7 mouse cellular contexts compared by ENCODE assay signal in genomic region chr4:65605151-65605702, GRCm38 (mm10). TPM values are rescaled to one million over a fixed set of nuclear protein-coding genes. Genes with fewer than 3 reads are reported as not detected.
DNase-seq lines count a peak whose midpoint lies in the region; ATAC-seq and TF ChIP-seq lines count a peak whose summit lies in the region.

No protein-coding gene starts in this region.

- TF ChIP-seq POLR2A in liver, adult 2 months (IDR thresholded peaks at IDR 0.05; ENCODE audit: extremely low read depth, insufficient read depth, low read length) = no peak
- no peak for TF ChIP-seq POLR2A in bone marrow, adult 2 months (IDR thresholded peaks at IDR 0.05; ENCODE audit: borderline replicate concordance, control insufficient read depth, low read depth, low read length)

- H3K9me3 ChIP-seq in forebrain, embryonic 14.5 days (replicated peaks; ENCODE audit: control insufficient read depth, low read length) = no peaks in the 10 kb centered on the region
- H3K9me3 ChIP-seq in liver, embryonic 15.5 days (replicated peaks) = no peaks in the 10 kb centered on the region
- H3K9me3 ChIP-seq in stomach, embryonic 16.5 days (replicated peaks; ENCODE audit: control insufficient read depth, low read length) = no peaks in the 10 kb centered on the region

- WGBS in liver, adult 2 months = under 1% methylated on average over 21 of the region's 21 CpGs
- WGBS in bone marrow, adult 2 months = under 1% methylated on average over 21 of the region's 21 CpGs
- WGBS in forebrain, embryonic 14.5 days = under 1% methylated on average over 21 of the region's 21 CpGs
- WGBS in liver, embryonic 15.5 days (ENCODE audit: insufficient replicate concordance) = under 1% methylated on average over 21 of the region's 21 CpGs
- WGBS in stomach, embryonic 16.5 days = 1% methylated on average over 21 of the region's 21 CpGs

- peak overlapping the region; percentile 67 for H3K4me2 ChIP-seq in forebrain, embryonic 14.5 days (ENCODE audit: low read length)
- peak overlapping the region; percentile 78 for H3K4me2 ChIP-seq in liver, embryonic 15.5 days
- H3K4me2 ChIP-seq in stomach, embryonic 16.5 days (ENCODE audit: low read depth, low read length) = peak overlapping the region; percentile 85

- H3K9ac ChIP-seq in liver, adult 2 months (ENCODE audit: low read depth, low read length) = peak overlapping the region; percentile 79
- H3K9ac ChIP-seq in forebrain, embryonic 14.5 days (ENCODE audit: low read length) = peak overlapping the region; percentile 84
- peak overlapping the region; percentile 56 for H3K9ac ChIP-seq in liver, embryonic 15.5 days
- peak overlapping the region; percentile 84 for H3K9ac ChIP-seq in stomach, embryonic 16.5 days (ENCODE audit: low read length)

- H3K27me3 ChIP-seq in liver, adult 2 months (ENCODE audit: control insufficient read depth, insufficient read depth, low read length) = no peaks in the 10 kb centered on the region
- H3K27me3 ChIP-seq in forebrain, embryonic 14.5 days (replicated peaks; ENCODE audit: control insufficient read depth, insufficient read depth, low read length) = no peaks in the 10 kb centered on the region
- no peaks in the 10 kb centered on the region for H3K27me3 ChIP-seq in liver, embryonic 15.5 days
- H3K27me3 ChIP-seq in stomach, embryonic 16.5 days (ENCODE audit: control insufficient read depth, insufficient read depth, low read length) = no peaks in the 10 kb centered on the region

- no peak for TF ChIP-seq CTCF in liver, adult 2 months (IDR thresholded peaks at IDR 0.05; ENCODE audit: low read depth, low read length)
- no peak for TF ChIP-seq CTCF in bone marrow, adult 2 months (IDR thresholded peaks at IDR 0.05; ENCODE audit: control insufficient read depth, insufficient read depth, low read length)

- no peak for DNase-seq in liver, adult 2 months (ENCODE audit: extremely low read depth, low read depth, low spot score)
- DNase-seq in liver = no peak
- DNase-seq in forebrain, embryonic 14.5 days (ENCODE audit: low spot score) = no peak
- DNase-seq in spleen, postnatal 10 days (ENCODE audit: low spot score in 2 of 2) = no peak

- H3K4me1 ChIP-seq in liver, adult 2 months (ENCODE audit: control insufficient read depth, insufficient read depth, low read length) = peaks cover 6% of the 10 kb centered on the region
- H3K4me1 ChIP-seq in bone marrow, adult 2 months (ENCODE audit: control insufficient read depth, insufficient read depth, low read length) = no peaks in the 10 kb centered on the region; the same call in 1 of the 2 replicates
- H3K4me1 ChIP-seq in forebrain, embryonic 14.5 days (ENCODE audit: control insufficient read depth, insufficient read depth, low read length) = peaks cover 12% of the 10 kb centered on the region
- H3K4me1 ChIP-seq in liver, embryonic 15.5 days (replicated peaks) = peaks cover 34% of the 10 kb centered on the region
- H3K4me1 ChIP-seq in stomach, embryonic 16.5 days (ENCODE audit: control insufficient read depth, insufficient read depth, low read length) = peaks cover 12% of the 10 kb centered on the region

- H3K27ac ChIP-seq in liver, adult 2 months (replicated peaks; ENCODE audit: insufficient read depth, low read depth, low read length) = no peak overlapping the region
- no peak overlapping the region for H3K27ac ChIP-seq in bone marrow, adult 2 months (ENCODE audit: control insufficient read depth, insufficient read depth, low read depth, low read length, poor library complexity)
- H3K27ac ChIP-seq in forebrain, embryonic 14.5 days (ENCODE audit: low read depth, low read length) = peak overlapping the region; percentile 52; the same call in 1 of the 2 replicates
- no peak overlapping the region for H3K27ac ChIP-seq in liver, embryonic 15.5 days (replicated peaks)
- H3K27ac ChIP-seq in stomach, embryonic 16.5 days (ENCODE audit: low read length) = 0 out of 2 replicates have a peak overlapping the region, but pooled peaks have one; percentile 22

- H3K36me3 ChIP-seq in liver, adult 2 months (ENCODE audit: control insufficient read depth, insufficient read depth, low read length) = no peaks in the 10 kb centered on the region
- no peaks in the 10 kb centered on the region for H3K36me3 ChIP-seq in forebrain, embryonic 14.5 days (ENCODE audit: control insufficient read depth, insufficient read depth, low read length)
- H3K36me3 ChIP-seq in liver, embryonic 15.5 days (replicated peaks) = no peaks in the 10 kb centered on the region
- H3K36me3 ChIP-seq in stomach, embryonic 16.5 days (ENCODE audit: control insufficient read depth, insufficient read depth, low read length) = no peaks in the 10 kb centered on the region

- H3K4me3 ChIP-seq in liver, adult 2 months (ENCODE audit: insufficient read depth, low read depth, low read length) = peak overlapping the region; percentile 77
- peak overlapping the region; percentile 89 for H3K4me3 ChIP-seq in bone marrow, adult 2 months (replicated peaks; ENCODE audit: control insufficient read depth, low read depth, low read length)
- H3K4me3 ChIP-seq in forebrain, embryonic 14.5 days (ENCODE audit: low read depth, low read length) = peak overlapping the region; percentile 73
- peak overlapping the region; percentile 69 for H3K4me3 ChIP-seq in liver, embryonic 15.5 days (replicated peaks)
- peak overlapping the region; percentile 80 for H3K4me3 ChIP-seq in stomach, embryonic 16.5 days (replicated peaks; ENCODE audit: low read length)

- H3K79me2 ChIP-seq in liver, adult 2 months (ENCODE audit: control insufficient read depth, insufficient read depth, low read length) = peaks cover 8% of the 10 kb centered on the region; the same call in 1 of the 2 replicates

- ATAC-seq in forebrain, embryonic 14.5 days = peak; percentile 89
- peak; percentile 42 for ATAC-seq in liver, embryonic 15.5 days (ENCODE audit: insufficient read depth)
- peak; percentile 66 for ATAC-seq in stomach, embryonic 16.5 days (ENCODE audit: insufficient read depth, low FRiP score)

RNA-seq across cellular contexts. Expression of gene Trim32, which starts 0.4 kb away (rescaled TPM):
- total RNA-seq in liver, adult 2 months (2014; rRNA removed) = 3.0 and 4.8 TPM in 2 replicates
- 8.1 and 8.8 TPM in 2 replicates for polyA plus RNA-seq in liver, adult 2 months (2012; rRNA removed)
- 0.92 and 1.6 TPM in 2 replicates for polyA plus RNA-seq in bone marrow, adult 2 months (2011; ENCODE audit: insufficient read depth, insufficient read length, low replicate concordance, missing spikeins)
- polyA plus RNA-seq in forebrain, embryonic 14.5 days (2014; fragmentation: Nextera tagmentation; extraction: Ambion mirVana) = 122 and 159 TPM in 2 replicates
- polyA plus RNA-seq in liver, embryonic 15.5 days (2015; fragmentation: Nextera tagmentation; extraction: Ambion mirVana) = 6.0 and 6.1 TPM in 2 replicates
- polyA plus RNA-seq in stomach, embryonic 16.5 days (2015; fragmentation: Nextera tagmentation; extraction: Ambion mirVana) = 41.2 TPM in 2 replicates

Comparison
In these comparisons a context has a peak if more than half of its experiments do, and no peak if none do; other contexts are left out.
1. H3K27ac ChIP-seq: peak in forebrain, embryonic 14.5 days (single experiment) and stomach, embryonic 16.5 days (single experiment); none in liver, adult 2 months (single experiment), bone marrow, adult 2 months (single experiment) and liver, embryonic 15.5 days (single experiment).
2. Peak in every context shown above with its lines, with median percentiles within 50 percentile points of each other: H3K4me3 ChIP-seq, H3K9ac ChIP-seq, ATAC-seq and H3K4me2 ChIP-seq.